Mouse (Mus musculus) CH12.LX (cell line): ENCODE data around the gene Gpr157.
A peak's percentile ranks its signal among the peaks of the same experiment; 100 is the strongest.

ENCODE experiments used
- CTCF ChIP-seq, 2 experiments: IDR thresholded peaks in 1 of 2; conservative IDR thresholded peaks in 1 of 2; 2 replicates each; pipeline ENCODE4 v1.5.1; 2011 to 2012; ENCODE audit warnings: low read depth in 2 of 2, low read length in 2 of 2, improper control_type of control experiment in 1 of 2, inconsistent platforms in 1 of 2, mild to moderate bottlenecking in 1 of 2, moderate library complexity in 1 of 2
- EP300 ChIP-seq: IDR thresholded peaks from 2 replicates; pipeline ENCODE4 v1.6.1; 2011; ENCODE audit warnings: low read length, improper control_type of control experiment
- HCFC1 ChIP-seq: IDR thresholded peaks from 2 replicates; pipeline ENCODE4 v1.6.1; 2012; ENCODE audit warnings: low read depth, mild to moderate bottlenecking, inconsistent platforms, low read length, improper control_type of control experiment
- MXI1 ChIP-seq: IDR thresholded peaks from 2 replicates; pipeline ENCODE4 v1.6.1; 2011; ENCODE audit warnings: mild to moderate bottlenecking, low read depth, low read length, improper control_type of control experiment
- NELFE ChIP-seq: IDR thresholded peaks from 2 replicates; pipeline ENCODE4 v1.6.1; 2011; ENCODE audit warnings: low read depth, low read length, improper control_type of control experiment
- POLR2A ChIP-seq: IDR thresholded peaks from 2 replicates; pipeline ENCODE4 v1.6.1; 2011; ENCODE audit warnings: low read depth, mild to moderate bottlenecking, improper control_type of control experiment, low read length
- TCF12 ChIP-seq: IDR thresholded peaks from 2 replicates; pipeline ENCODE4 v1.6.1; 2014; ENCODE audit warnings: low read depth, mild to moderate bottlenecking, inconsistent platforms, low read length, improper control_type of control experiment
- USF2 ChIP-seq: conservative IDR thresholded peaks from 2 replicates; pipeline ENCODE4 v1.6.1; 2011; ENCODE audit warnings: low read depth, low read length, improper control_type of control experiment

GRCm38 (mm10) chr4:150096309-150096708 lies 9.1 kb downstream of the Gpr157 start:
- TF ChIP-seq MXI1: no peak
- no peak for TF ChIP-seq POLR2A
- peak; percentile 84 for TF ChIP-seq TCF12
- TF ChIP-seq USF2: no peak
- peak; percentile 82 for TF ChIP-seq EP300
- no peak for TF ChIP-seq CTCF (conservative IDR thresholded peaks at IDR 0.05 in 1 of 2, IDR thresholded peaks at IDR 0.05 in 1 of 2; ENCODE audit: low read depth in 2 of 2, low read length in 2 of 2)
- TF ChIP-seq NELFE: no peak
- TF ChIP-seq HCFC1: peak; percentile 34; the same call in 1 of the 2 replicates
